Mouse (Mus musculus) urinary bladder, adult 2 months (tissue): ENCODE measurements at regions not wholly inside any gene's neighbourhood (a gene's known extent, or its start where the extent isn't known, plus 50 kb on each side); places are given as distances from the start of the nearest gene placed in this dataset.

ENCODE experiments used
- DNase-seq: peaks from one replicate; pipeline ENCODE4 v3.0.0; 2022; ENCODE audit warnings: low spot score

GRCm38 (mm10) chr2:161470844-161471243 is 362.0 kb upstream of the Chd6 start:
- DNase-seq = no peak

GRCm38 (mm10) chr2:161470025-161470424 is 361.1 kb upstream of the Chd6 start:
- no peak for DNase-seq

- DNase-seq = no peak
Observed at GRCm38 (mm10) chr2:161467035-161467434, 358.2 kb upstream of the Chd6 start.

DNA sequence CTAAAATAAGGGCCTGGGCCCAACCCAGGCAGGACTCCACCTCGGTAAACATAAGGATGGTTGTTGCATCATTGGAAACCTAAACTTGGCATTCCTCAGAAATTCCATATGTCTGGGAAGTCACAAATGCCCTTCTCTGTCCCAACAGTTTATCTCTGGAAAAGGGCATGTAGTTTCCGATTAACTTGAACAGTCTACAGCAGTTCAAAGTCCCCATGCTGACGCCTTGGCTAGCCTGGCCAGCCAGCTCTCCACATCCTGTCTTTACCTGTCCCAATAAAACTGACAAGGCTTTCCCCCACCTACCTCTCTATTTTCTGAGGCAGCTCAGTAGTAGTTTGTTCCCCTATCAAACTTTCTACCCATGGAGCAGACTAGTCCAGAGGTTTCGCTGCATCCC is 351.7 kb upstream of the Chd6 start:
- no peak for DNase-seq

DNA sequence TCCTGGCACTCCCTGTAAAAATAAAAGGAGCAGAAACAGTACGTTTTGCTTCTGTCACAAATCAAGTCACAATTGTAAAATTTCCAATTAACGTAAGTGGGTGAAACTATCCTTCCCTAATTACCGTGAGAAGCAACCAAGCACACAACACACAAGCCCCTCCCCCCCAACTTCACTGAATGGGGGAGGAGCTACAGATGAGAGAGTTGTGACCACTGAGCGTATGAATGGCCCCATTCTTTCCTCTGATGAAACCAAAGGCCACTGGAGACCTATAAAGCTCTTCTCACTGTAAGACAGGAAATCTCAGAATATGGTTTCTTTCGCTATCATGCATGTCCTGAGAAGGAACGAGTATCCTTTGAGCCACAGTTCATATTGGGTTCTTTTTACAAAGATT is 345.6 kb upstream of the Chd6 start:
- no peak for DNase-seq

- DNase-seq = no peak
Observed at GRCm38 (mm10) chr2:161433816-161434215, 324.9 kb upstream of the Chd6 start.

DNA sequence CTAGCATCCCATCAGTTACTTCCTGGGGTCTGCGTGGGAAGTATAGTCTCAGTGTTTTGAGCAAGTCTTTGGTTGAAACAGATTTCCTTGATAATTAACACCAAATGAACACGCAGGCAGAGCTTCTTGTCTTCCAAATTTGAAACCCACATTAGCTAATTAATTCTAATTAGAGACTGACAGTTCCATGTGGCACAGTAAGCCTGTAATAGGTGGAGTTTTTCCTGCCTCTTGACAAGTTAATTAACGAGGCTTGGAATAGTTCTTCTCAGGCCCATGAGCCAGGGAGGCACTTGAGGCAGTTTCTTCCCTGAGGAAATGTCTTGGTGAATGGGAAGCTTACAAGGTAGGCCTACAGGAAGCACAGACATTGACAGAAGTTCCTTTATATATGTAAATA is 320.4 kb upstream of the Chd6 start:
- DNase-seq = no peak

GRCm38 (mm10) chr2:161425587-161425986 is 316.7 kb upstream of the Chd6 start:
- DNase-seq = no peak

GRCm38 (mm10) chr2:161418062-161418461 is 309.2 kb upstream of the Chd6 start:
- DNase-seq = no peak

DNA sequence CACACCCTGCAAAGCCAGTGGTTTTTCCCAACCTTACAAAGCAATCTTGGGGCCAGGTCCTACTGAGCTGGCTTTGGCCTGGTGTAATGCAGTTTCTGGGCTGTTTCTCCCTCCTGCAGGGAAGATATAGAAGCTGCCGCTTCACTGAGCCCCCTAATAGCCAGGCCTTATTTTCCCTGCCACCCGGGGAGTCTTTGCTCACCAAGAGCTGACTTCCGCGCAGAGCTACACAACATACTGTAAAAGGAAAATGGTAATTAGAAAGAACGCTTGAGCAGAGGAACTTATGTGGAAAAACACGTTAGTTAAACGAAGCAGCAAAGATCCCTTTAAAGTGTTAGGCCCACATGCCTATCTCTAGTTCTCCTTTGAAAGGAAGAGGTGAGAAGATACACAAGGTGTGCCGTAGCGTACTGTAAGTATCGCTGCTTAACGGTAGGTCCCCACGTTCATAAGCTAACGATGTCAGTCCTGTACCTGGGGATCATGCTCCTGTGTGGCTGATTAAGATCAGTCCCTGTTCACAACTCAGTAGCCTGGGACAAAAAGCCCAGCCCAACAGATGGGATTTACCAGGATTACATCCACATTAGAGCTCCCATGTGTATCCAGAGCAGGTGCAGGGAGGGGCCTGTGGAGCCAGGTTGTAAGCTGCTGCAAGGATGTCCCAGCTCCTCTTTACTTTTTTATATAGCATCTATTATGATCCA is 307.5 kb upstream of the Chd6 start:
- DNase-seq = no peak

DNA sequence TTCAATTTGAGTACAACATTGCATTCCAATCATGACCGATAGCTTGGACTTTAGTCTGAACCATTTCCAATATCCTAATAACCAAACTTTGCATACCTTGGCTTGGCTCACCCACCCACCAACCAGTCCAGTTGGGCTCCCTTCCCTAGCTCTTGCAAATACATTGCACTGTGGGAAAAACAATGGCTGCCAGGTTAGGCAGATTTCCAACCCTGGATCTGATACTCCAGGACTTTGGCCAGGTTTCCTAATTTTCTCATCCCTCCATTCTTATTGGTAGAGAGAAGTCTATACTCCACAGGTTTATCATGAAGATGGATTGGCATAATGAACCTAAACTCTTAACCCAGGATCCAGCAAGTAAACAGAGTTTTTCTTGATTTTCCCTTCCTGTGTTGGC is 299.4 kb upstream of the Chd6 start:
- DNase-seq = no peak

- DNase-seq = no peak
Observed at GRCm38 (mm10) chr2:161405847-161406384, 297.0 kb upstream of the Chd6 start.

- DNase-seq = no peak
Observed at GRCm38 (mm10) chr2:161398061-161398460, 289.2 kb upstream of the Chd6 start.

GRCm38 (mm10) chr2:161390954-161391690 is 282.2 kb upstream of the Chd6 start:
- DNase-seq = no peak

GRCm38 (mm10) chr2:161389318-161389835 is 280.5 kb upstream of the Chd6 start:
- DNase-seq = no peak

GRCm38 (mm10) chr2:161387054-161387453 is 278.2 kb upstream of the Chd6 start:
- no peak for DNase-seq

DNA sequence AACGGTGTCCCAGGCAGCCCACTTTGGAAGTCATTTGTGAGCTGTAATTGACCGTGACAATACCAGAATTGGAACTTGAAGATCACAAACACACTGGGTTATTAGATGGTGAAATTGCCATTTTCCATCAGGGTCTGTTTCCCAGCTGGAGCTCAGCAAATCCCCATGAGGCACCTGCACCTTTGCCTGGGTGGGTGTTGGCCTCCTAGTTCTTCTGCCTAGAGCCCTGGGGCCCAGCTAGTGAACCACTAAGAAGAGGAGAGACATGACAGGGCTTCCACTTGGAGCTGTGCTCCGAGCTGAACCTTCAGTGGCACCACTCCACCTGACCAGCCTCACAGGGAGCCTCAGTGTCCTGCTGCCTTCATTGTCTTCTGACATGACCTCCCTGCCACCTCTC is 273.5 kb upstream of the Chd6 start:
- no peak for DNase-seq

DNA sequence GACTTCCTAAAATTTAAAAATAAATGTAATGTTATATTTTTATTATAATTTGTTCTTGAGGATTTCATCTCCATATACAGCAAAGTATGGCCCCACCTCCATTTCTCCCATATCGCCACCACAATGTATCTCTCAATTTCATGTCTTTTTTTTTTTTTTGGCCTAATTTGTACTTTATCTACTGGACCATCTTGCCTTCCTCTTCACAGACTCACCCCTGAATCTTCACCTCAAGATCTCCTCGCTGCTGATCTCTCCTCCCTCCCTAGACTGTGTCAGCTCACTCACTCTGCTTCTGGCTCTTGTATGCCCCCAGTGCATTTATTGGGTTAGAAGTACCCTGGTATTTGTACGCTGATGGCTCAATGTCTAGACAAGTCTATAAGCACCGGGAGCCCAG is 269.4 kb upstream of the Chd6 start:
- DNase-seq = no peak

- no peak for DNase-seq
Observed at GRCm38 (mm10) chr2:161362325-161362724, 253.4 kb upstream of the Chd6 start.

DNA sequence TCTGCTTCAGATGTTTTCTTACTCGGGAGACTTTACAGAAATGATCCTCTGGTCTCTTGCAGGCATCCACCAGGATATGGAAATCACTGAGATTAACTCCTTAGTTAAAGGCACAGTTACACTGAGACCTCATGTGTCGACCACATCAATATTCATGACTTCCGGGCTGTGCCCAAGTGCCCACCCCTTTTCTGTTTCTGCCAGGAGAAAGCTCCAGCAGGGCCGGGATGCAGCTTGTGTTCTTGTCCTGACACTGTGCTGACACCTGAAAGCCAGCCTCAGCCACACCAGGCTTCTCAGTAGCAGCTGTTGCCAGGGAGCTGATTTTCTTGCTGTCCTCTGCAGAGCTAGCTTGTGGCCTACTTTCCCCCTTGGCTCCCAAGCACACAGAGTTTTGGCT is 240.2 kb upstream of the Chd6 start:
- DNase-seq = no peak

DNA sequence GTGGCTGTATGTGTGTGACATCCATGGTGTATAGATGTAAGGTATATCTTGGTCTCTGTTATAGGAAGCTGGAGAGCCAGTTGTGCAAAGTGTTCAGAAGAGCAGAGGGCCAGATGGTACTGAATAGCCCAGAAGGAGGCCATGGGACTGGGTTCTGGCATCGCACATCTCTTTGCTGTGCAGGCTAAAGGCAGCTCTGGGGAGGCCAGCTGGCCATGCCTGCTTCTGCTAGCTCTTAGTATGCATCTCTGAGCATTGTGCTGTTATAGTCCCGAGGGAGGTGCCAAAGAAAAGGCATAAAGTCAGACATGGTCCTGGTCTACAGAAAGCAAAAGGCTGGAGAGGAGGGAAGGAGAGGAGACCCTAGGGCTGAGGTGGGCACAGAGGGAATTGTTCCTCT is 235.1 kb upstream of the Chd6 start:
- DNase-seq = no peak

GRCm38 (mm10) chr2:161342648-161343047 is 233.8 kb upstream of the Chd6 start:
- no peak for DNase-seq

DNA sequence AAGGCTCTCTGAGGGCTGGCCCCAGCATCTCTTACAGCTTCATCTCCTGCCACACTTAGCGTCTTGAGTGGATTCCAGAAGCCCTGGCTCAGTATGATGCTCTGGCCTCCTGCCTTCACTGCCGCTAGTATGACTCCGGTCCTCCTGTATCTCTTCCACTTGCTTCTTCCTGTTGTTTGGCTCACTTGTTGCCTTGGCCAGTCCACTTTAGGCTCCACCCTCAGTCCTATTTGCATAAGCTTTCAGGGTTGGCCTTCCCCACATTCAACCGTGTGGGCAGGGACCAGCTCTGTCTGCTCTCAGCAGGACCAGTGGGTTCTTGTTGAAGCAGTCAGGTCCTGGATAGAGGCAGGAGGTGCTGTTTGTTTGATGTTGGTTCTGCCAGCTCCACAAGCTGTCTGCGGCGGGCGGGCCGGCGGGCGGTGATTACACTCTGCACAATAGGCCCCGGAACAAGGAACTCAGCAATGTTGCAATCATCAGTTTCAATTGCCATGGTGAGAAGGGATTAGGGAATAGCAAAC is 232.6 kb upstream of the Chd6 start:
- DNase-seq = peak; percentile 30
